15 mouse cellular contexts compared by ENCODE assay signal in the genomic region with DNA sequence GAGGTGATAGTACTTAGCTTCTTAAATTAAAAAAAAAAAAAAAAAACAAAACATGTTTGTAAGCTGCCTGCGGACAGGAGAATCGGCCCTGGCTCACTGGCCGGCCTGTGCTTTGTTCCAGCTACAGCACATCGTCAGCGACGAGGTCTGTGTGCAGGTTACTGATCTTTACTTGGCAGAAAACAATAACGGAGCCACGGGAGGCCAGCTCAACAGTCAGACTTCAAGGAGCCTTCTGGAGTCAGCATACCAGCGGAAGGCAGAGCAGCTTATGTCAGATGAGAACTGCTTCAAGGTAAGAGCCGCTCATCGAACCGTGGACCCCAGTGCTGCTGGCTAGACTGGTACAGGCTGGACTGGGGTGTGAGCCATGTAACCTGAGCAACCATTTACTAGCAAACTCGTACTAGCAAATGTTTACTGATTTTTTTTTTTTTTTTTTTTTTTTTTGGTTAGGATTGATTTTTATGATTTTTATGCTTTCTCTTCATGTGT.
"Had no signal": no experiment of that assay in that cellular context is flagged by ENCODE, and none has a peak within 500 bp of the region (broad histone marks: within the 10 kb centered on the region; RNA-seq: fewer than 3 reads in every experiment).

No protein-coding gene starts in this region.

- H3K9me3 ChIP-seq: limb, embryonic 13.5 days; midbrain, embryonic 13.5 days; neural tube, embryonic 15.5 days had no signal

- DNase-seq: layer of hippocampus, adult 9-11 months; layer of hippocampus, postnatal 36 days; left cerebral cortex, postnatal 4 days; lung, adult 18-20 months; lung, postnatal 36 days; right cerebral cortex, adult 18-20 months; right cerebral cortex, postnatal 25 days; thymus, postnatal 36 days had no signal

- ATAC-seq: inflammation-experienced regulatory T-cells, adult 6 months; intestine, postnatal 0 days; midbrain, embryonic 13.5 days had no signal

- H3K9ac ChIP-seq: limb, embryonic 13.5 days; liver, embryonic 14.5 days; midbrain, embryonic 13.5 days; neural tube, embryonic 15.5 days had no signal

- H3K27me3 ChIP-seq: limb, embryonic 13.5 days; midbrain, embryonic 13.5 days; neural tube, embryonic 15.5 days had no signal

- H3K4me1 ChIP-seq: limb, embryonic 13.5 days; midbrain, embryonic 13.5 days; neural tube, embryonic 15.5 days had no signal

- H3K4me3 ChIP-seq: limb, embryonic 13.5 days; midbrain, embryonic 13.5 days; myocyte; neural tube, embryonic 15.5 days had no signal

- H3K27ac ChIP-seq: limb, embryonic 13.5 days; liver, embryonic 14.5 days; midbrain, embryonic 13.5 days; neural tube, embryonic 15.5 days had no signal

- H3K4me2 ChIP-seq: limb, embryonic 13.5 days; midbrain, embryonic 13.5 days; neural tube, embryonic 15.5 days had no signal
